Mouse (Mus musculus) CH12.LX (cell line): ENCODE data around the gene Nfia. TPM values are rescaled to one million over a fixed set of nuclear protein-coding genes. Genes with fewer than 3 reads are reported as not detected.

Experiments used
- DNase-seq: peaks from one replicate; pipeline ENCODE4 v3.0.0-alpha.2; 2013; ENCODE audit errors: extremely low read depth
- H3K27ac ChIP-seq: 2 replicates; pipeline ENCODE4 v1.5.1; 2012; ENCODE audit warnings: low read depth, mild to moderate bottlenecking, control low read depth, moderate library complexity; ENCODE audit not compliant: insufficient read depth
- H3K27me3 ChIP-seq: replicated peaks from 2 replicates; pipeline ENCODE3; 2012; ENCODE audit warnings: inconsistent platforms
- H3K36me3 ChIP-seq, 2 experiments: replicated peaks in 1 of 2; 2 replicates each; pipeline versions ENCODE3 to v1.6.1; 2012; ENCODE audit warnings: inconsistent platforms in 1 of 2, low read length in 1 of 2, mild to moderate bottlenecking in 1 of 2, mixed read lengths in 1 of 2, moderate library complexity in 1 of 2; ENCODE audit not compliant: control insufficient read depth in 1 of 2, insufficient read depth in 1 of 2
- H3K4me1 ChIP-seq, 2 experiments: 2 replicates each; pipeline ENCODE4 v1.6.1; 2012; ENCODE audit warnings: inconsistent platforms in 1 of 2, moderate library complexity in 1 of 2; ENCODE audit not compliant: insufficient read depth in 2 of 2, control insufficient read depth in 1 of 2
- H3K4me2 ChIP-seq: 2 replicates; pipeline ENCODE4 v1.6.1; 2012; ENCODE audit warnings: low read depth, mild to moderate bottlenecking, control low read depth; ENCODE audit not compliant: poor library complexity, insufficient read depth, severe bottlenecking
- H3K4me3 ChIP-seq, 3 experiments: fragments of 150-350 bp in 1 of 3; sonication (generic) in 1 of 3; replicated peaks in 1 of 3; 2 replicates each; pipeline versions ENCODE3 to v1.5.1; 2011 to 2012; ENCODE audit warnings: low read depth in 2 of 3, low read length in 2 of 3, mild to moderate bottlenecking in 2 of 3, moderate library complexity in 2 of 3, control low read depth in 1 of 3, improper control_type of control experiment in 1 of 3, inconsistent platforms in 1 of 3, mixed read lengths in 1 of 3; ENCODE audit not compliant: poor library complexity in 1 of 3
- H3K79me2 ChIP-seq: replicated peaks from 2 replicates; pipeline ENCODE4 v1.6.1; 2012; ENCODE audit warnings: mild to moderate bottlenecking, moderate library complexity; ENCODE audit not compliant: control insufficient read depth, poor library complexity, insufficient read depth, severe bottlenecking; ENCODE audit errors: extremely low read depth
- H3K9ac ChIP-seq: 2 replicates; pipeline ENCODE4 v1.6.1; 2012; ENCODE audit warnings: low read depth, mild to moderate bottlenecking, control low read depth, moderate library complexity; ENCODE audit not compliant: insufficient read depth
- H3K9me3 ChIP-seq: replicated peaks from 2 replicates; pipeline ENCODE3; 2012; ENCODE audit warnings: low read length, inconsistent platforms, mixed read lengths
- CHD2 ChIP-seq: IDR thresholded peaks from 2 replicates; pipeline ENCODE4 v1.6.1; 2011; ENCODE audit warnings: low read length, improper control_type of control experiment
- CTCF ChIP-seq, 2 experiments: IDR thresholded peaks in 1 of 2; conservative IDR thresholded peaks in 1 of 2; 2 replicates each; pipeline ENCODE4 v1.5.1; 2011 to 2012; ENCODE audit warnings: low read depth in 2 of 2, low read length in 2 of 2, improper control_type of control experiment in 1 of 2, inconsistent platforms in 1 of 2, mild to moderate bottlenecking in 1 of 2, moderate library complexity in 1 of 2
- E2F4 ChIP-seq: IDR thresholded peaks from 2 replicates; pipeline ENCODE4 v1.6.1; 2011; ENCODE audit warnings: low read depth, low read length, improper control_type of control experiment; ENCODE audit not compliant: insufficient replicate concordance
- ELF1 ChIP-seq: IDR thresholded peaks from 2 replicates; pipeline ENCODE4 v1.6.1; 2014; ENCODE audit warnings: low read depth, mild to moderate bottlenecking, inconsistent platforms, low read length, improper control_type of control experiment
- ETS1 ChIP-seq: conservative IDR thresholded peaks from 2 replicates; pipeline ENCODE4 v1.6.1; 2012; ENCODE audit warnings: low read depth, mild to moderate bottlenecking, inconsistent platforms, low read length, improper control_type of control experiment, moderate library complexity
- IRF4 ChIP-seq: IDR thresholded peaks from 2 replicates; pipeline ENCODE4 v1.6.1; 2014; ENCODE audit warnings: low read depth, mild to moderate bottlenecking, inconsistent platforms, low read length, improper control_type of control experiment
- JUN ChIP-seq: IDR thresholded peaks from 2 replicates; pipeline ENCODE4 v1.6.1; 2011; ENCODE audit warnings: low read depth, mild to moderate bottlenecking, low read length, improper control_type of control experiment, moderate library complexity; ENCODE audit not compliant: insufficient read depth
- MAFK ChIP-seq: IDR thresholded peaks from 2 replicates; pipeline ENCODE4 v1.6.1; 2011; ENCODE audit warnings: low read length, improper control_type of control experiment; ENCODE audit not compliant: insufficient replicate concordance
- MEF2A ChIP-seq: IDR thresholded peaks from 2 replicates; pipeline ENCODE4 v1.6.1; 2014; ENCODE audit warnings: low read depth, mild to moderate bottlenecking, inconsistent platforms, low read length, improper control_type of control experiment, borderline replicate concordance
- PAX5 ChIP-seq: IDR thresholded peaks from 2 replicates; pipeline ENCODE4 v1.6.1; 2012; ENCODE audit warnings: low read length, inconsistent platforms, mixed read lengths
- POLR2A ChIP-seq: IDR thresholded peaks from 2 replicates; pipeline ENCODE4 v1.6.1; 2011; ENCODE audit warnings: low read depth, mild to moderate bottlenecking, improper control_type of control experiment, low read length
- POLR2AphosphoS2 ChIP-seq: IDR thresholded peaks from 2 replicates; pipeline ENCODE4 v1.6.1; 2011; ENCODE audit warnings: low read depth, low read length, improper control_type of control experiment
- RAD21 ChIP-seq: IDR thresholded peaks from 2 replicates; pipeline ENCODE4 v1.6.1; 2011; ENCODE audit warnings: low read depth, mild to moderate bottlenecking, low read length, improper control_type of control experiment, moderate library complexity
- RCOR1 ChIP-seq: conservative IDR thresholded peaks from 2 replicates; pipeline ENCODE4 v1.6.1; 2012; ENCODE audit warnings: low read depth, mild to moderate bottlenecking, inconsistent platforms, low read length, improper control_type of control experiment
- SIN3A ChIP-seq: IDR thresholded peaks from 2 replicates; pipeline ENCODE4 v1.6.1; 2012; ENCODE audit warnings: low read length, improper control_type of control experiment, inconsistent platforms
- SMC3 ChIP-seq: IDR thresholded peaks from 2 replicates; pipeline ENCODE4 v1.6.1; 2011; ENCODE audit warnings: low read depth, low read length, improper control_type of control experiment
- TBP ChIP-seq: conservative IDR thresholded peaks from 2 replicates; pipeline ENCODE4 v1.6.1; 2011; ENCODE audit warnings: low read depth, low read length, improper control_type of control experiment
- USF2 ChIP-seq: conservative IDR thresholded peaks from 2 replicates; pipeline ENCODE4 v1.6.1; 2011; ENCODE audit warnings: low read depth, low read length, improper control_type of control experiment
- ZC3H11A ChIP-seq: IDR thresholded peaks from 2 replicates; pipeline ENCODE4 v1.6.1; 2012; ENCODE audit warnings: low read depth, mild to moderate bottlenecking, inconsistent platforms, low read length, improper control_type of control experiment
- dilution Hi-C: fragments of 300-500 bp; cut with MboI; formaldehyde crosslinking; loops from 2 replicates; pipeline ENCODE4 v1.14.3; 2020; ENCODE audit warnings: low sequenced_read_pairs; ENCODE audit not compliant: extremely low pct_unique_long_range_greater_than_20kb, extremely low pct_ligation_motif_present
- in situ Hi-C: fragments of 300-500 bp; cut with MboI; formaldehyde crosslinking; loops from 3 replicates; pipeline ENCODE4 v1.14.3; 2019; ENCODE audit warnings: low sequenced_read_pairs, low pct_ligation_motif_present, low pct_unique_long_range_greater_than_20kb, mixed read lengths
- polyA plus RNA-seq: library from polyadenylated mRNA; unstranded; fragments of >175 nt; gene quantifications from 2 replicates; pipeline ENCODE4 v1.2.1, GENCODE M21; 2012; ENCODE audit warnings: low read depth; ENCODE audit not compliant: insufficient read length
- total RNA-seq, 2 experiments: library from RNA; depleted of rRNA; stranded (reverse); fragments of 300-350 nt in 1 of 2; fragments of >200 nt in 1 of 2; gene quantifications; 2 replicates each; pipeline ENCODE4 v1.2.3; 2012 to 2014

The Nfia gene
- total and polyA plus RNA-seq, 3 experiments, result not detected

- H3K4me2 ChIP-seq, result no peak overlapping the region
- H3K79me2 ChIP-seq, result no peaks in the 10 kb centered on the region
- no peaks in the 10 kb centered on the region for H3K36me3 ChIP-seq
- no peak overlapping the region for H3K27ac ChIP-seq
- no peaks in the 10 kb centered on the region for H3K4me1 ChIP-seq
- no peak overlapping the region for H3K4me3 ChIP-seq
- no peaks in the 10 kb centered on the region for H3K27me3 ChIP-seq
- DNase-seq, result no peak
- H3K9ac ChIP-seq, result no peak overlapping the region
- TF ChIP-seq ETS1, result no peak
- TF ChIP-seq MEF2A, result no peak
- H3K9me3 ChIP-seq, result peaks cover 77% of the 10 kb centered on the region
- dilution Hi-C loops (no loop called here), in situ Hi-C loops (no loop called here)
These were observed 309.4 kb downstream of the Nfia start for GRCm38 (mm10) chr4:98081962-98082361.

- TF ChIP-seq POLR2A (no peak), USF2 (no peak), CTCF (conservative IDR thresholded peaks at IDR 0.05 in 1 of 2, IDR thresholded peaks at IDR 0.05 in 1 of 2; ENCODE audit: low read depth in 2 of 2, low read length in 2 of 2) (no peak), RCOR1 (no peak), POLR2AphosphoS2 (no peak), RAD21 (no peak), ZC3H11A (no peak), ELF1 (no peak), SIN3A (no peak), IRF4 (no peak), MAFK (no peak), PAX5 (no peak), TBP (no peak), CHD2 (no peak)
- TF ChIP-seq, all 38 proteins: peak for 0
- Histone ChIP-seq H3K36me3 (no peaks in the 10 kb centered on the region), H3K27ac (no peak overlapping the region), H3K27me3 (no peaks in the 10 kb centered on the region), H3K9me3 (peaks cover 77% of the 10 kb centered on the region), H3K79me2 (no peaks in the 10 kb centered on the region), H3K9ac (no peak overlapping the region), H3K4me3 (no peak overlapping the region), H3K4me1 (no peaks in the 10 kb centered on the region), H3K4me2 (no peak overlapping the region)
- in situ Hi-C loops (no loop called here), dilution Hi-C loops (no loop called here)
- DNase-seq, result no peak
These were observed 310.0 kb downstream of the Nfia start for GRCm38 (mm10) chr4:98082512-98082911.

- Histone ChIP-seq H3K79me2 (no peaks in the 10 kb centered on the region), H3K4me3 (no peak overlapping the region), H3K9ac (no peak overlapping the region), H3K36me3 (no peaks in the 10 kb centered on the region), H3K4me1 (no peaks in the 10 kb centered on the region), H3K27me3 (no peaks in the 10 kb centered on the region), H3K27ac (no peak overlapping the region), H3K9me3 (peaks cover 64% of the 10 kb centered on the region), H3K4me2 (no peak overlapping the region)
- no peak for TF ChIP-seq SMC3
- TF ChIP-seq MAFK, result no peak
- TF ChIP-seq SIN3A, result no peak
- no peak for TF ChIP-seq JUN
- no peak for TF ChIP-seq E2F4
- in situ Hi-C loops, result no loop called here
- DNase-seq, result no peak
- dilution Hi-C loops, result no loop called here
These were observed 312.5 kb downstream of the Nfia start for GRCm38 (mm10) chr4:98085060-98085459.
